Mouse (Mus musculus) ES-Bruce4 (cell line): ENCODE results near the gene Kxd1. TPM values are rescaled to one million over a fixed set of nuclear protein-coding genes. Genes with fewer than 3 reads are reported as not detected.

ENCODE experiments used
- H3K27ac ChIP-seq: 2 replicates; pipeline ENCODE4 v1.5.1; 2012; ENCODE audit warnings: low read length, inconsistent platforms; ENCODE audit not compliant: insufficient read depth
- H3K27me3 ChIP-seq: 2 replicates; pipeline ENCODE4 v1.6.1; 2012; ENCODE audit warnings: mild to moderate bottlenecking, low read length, inconsistent platforms; ENCODE audit not compliant: control insufficient read depth, poor library complexity, insufficient read depth, severe bottlenecking
- H3K36me3 ChIP-seq: 2 replicates; pipeline ENCODE4 v1.6.1; 2012; ENCODE audit warnings: inconsistent platforms, mild to moderate bottlenecking, low read length, moderate library complexity; ENCODE audit not compliant: control insufficient read depth, poor library complexity, insufficient read depth, severe bottlenecking
- H3K4me1 ChIP-seq: one replicate; pipeline ENCODE4 v1.8.1; 2011; ENCODE audit warnings: low read length; ENCODE audit not compliant: control insufficient read depth, insufficient read depth
- H3K4me3 ChIP-seq: 2 replicates; pipeline ENCODE4 v1.5.1; 2011; ENCODE audit warnings: low read depth, mild to moderate bottlenecking, low read length
- H3K9ac ChIP-seq: 2 replicates; pipeline ENCODE4 v1.6.1; 2012; ENCODE audit warnings: low read depth, mild to moderate bottlenecking, inconsistent platforms; ENCODE audit not compliant: poor library complexity, severe bottlenecking
- H3K9me3 ChIP-seq: replicated peaks from 2 replicates; pipeline ENCODE4 v1.6.1; 2012; ENCODE audit warnings: mild to moderate bottlenecking, low read length, inconsistent platforms; ENCODE audit not compliant: control insufficient read depth, poor library complexity, insufficient read depth, severe bottlenecking
- CTCF ChIP-seq: IDR thresholded peaks from one replicate; pipeline ENCODE4 v1.8.1; 2011; ENCODE audit warnings: low read depth, low read length
- EP300 ChIP-seq: IDR thresholded peaks from 2 replicates; pipeline ENCODE4 v1.6.1; 2011; ENCODE audit warnings: low read depth, low read length; ENCODE audit not compliant: insufficient read depth
- POLR2A ChIP-seq: IDR thresholded peaks from one replicate; pipeline ENCODE4 v1.8.1; 2011; ENCODE audit warnings: low read length; ENCODE audit not compliant: insufficient read depth
- polyA plus RNA-seq: library from polyadenylated mRNA; stranded (reverse); fragments of >200 nt; gene quantifications from 2 replicates; pipeline ENCODE4 v1.2.4, GENCODE M21; 2011; ENCODE audit warnings: low read depth; ENCODE audit not compliant: missing spikeins, insufficient read depth, insufficient read length

Gene Kxd1
- polyA plus RNA-seq, 1 experiment, result 57.4 TPM

- Histone ChIP-seq H3K27ac (no peak overlapping the region), H3K36me3 (no peaks in the 10 kb centered on the region), H3K4me1 (no peaks in the 10 kb centered on the region), H3K27me3 (no peaks in the 10 kb centered on the region), H3K9me3 (no peaks in the 10 kb centered on the region), H3K9ac (no peak overlapping the region), H3K4me3 (no peak overlapping the region)
- TF ChIP-seq POLR2A (no peak), CTCF (no peak), EP300 (no peak)
Observed at GRCm38 (mm10) chr8:70552836-70553235, 25.1 kb upstream of the Kxd1 start.

- Histone ChIP-seq H3K27ac (no peak overlapping the region), H3K9ac (no peak overlapping the region), H3K36me3 (no peaks in the 10 kb centered on the region), H3K9me3 (no peaks in the 10 kb centered on the region), H3K27me3 (no peaks in the 10 kb centered on the region), H3K4me3 (no peak overlapping the region), H3K4me1 (no peaks in the 10 kb centered on the region)
- TF ChIP-seq EP300 (no peak), POLR2A (no peak), CTCF (no peak)
Observed at GRCm38 (mm10) chr8:70551558-70552161, 23.9 kb upstream of the Kxd1 start.

- H3K36me3 ChIP-seq, result no peaks in the 10 kb centered on the region
- H3K9ac ChIP-seq, result no peak overlapping the region
- H3K4me1 ChIP-seq, result no peaks in the 10 kb centered on the region
- no peak overlapping the region for H3K4me3 ChIP-seq
- H3K9me3 ChIP-seq, result no peaks in the 10 kb centered on the region
- no peaks in the 10 kb centered on the region for H3K27me3 ChIP-seq
- peak; percentile 16 for TF ChIP-seq CTCF
- TF ChIP-seq EP300, result no peak
- no peak for TF ChIP-seq POLR2A
- H3K27ac ChIP-seq, result no peak overlapping the region
Observed at GRCm38 (mm10) chr8:70549412-70550184, 21.8 kb upstream of the Kxd1 start.

GRCm38 (mm10) chr8:70547762-70548161, 20.0 kb upstream of the Kxd1 start:
- no peak overlapping the region for H3K4me3 ChIP-seq
- no peak overlapping the region for H3K27ac ChIP-seq
- no peaks in the 10 kb centered on the region for H3K36me3 ChIP-seq
- H3K27me3 ChIP-seq, result no peaks in the 10 kb centered on the region
- no peak overlapping the region for H3K9ac ChIP-seq
- no peaks in the 10 kb centered on the region for H3K4me1 ChIP-seq
- no peaks in the 10 kb centered on the region for H3K9me3 ChIP-seq
- TF ChIP-seq EP300 (no peak), CTCF (no peak), POLR2A (no peak)

GRCm38 (mm10) chr8:70546412-70546811, 18.7 kb upstream of the Kxd1 start:
- Histone ChIP-seq H3K27ac (no peak overlapping the region), H3K36me3 (no peaks in the 10 kb centered on the region), H3K9ac (no peak overlapping the region), H3K4me1 (no peaks in the 10 kb centered on the region), H3K9me3 (no peaks in the 10 kb centered on the region), H3K4me3 (no peak overlapping the region), H3K27me3 (no peaks in the 10 kb centered on the region)
- no peak for TF ChIP-seq POLR2A
- no peak for TF ChIP-seq CTCF
- TF ChIP-seq EP300, result no peak

- no peaks in the 10 kb centered on the region for H3K27me3 ChIP-seq
- H3K36me3 ChIP-seq, result no peaks in the 10 kb centered on the region
- H3K9me3 ChIP-seq, result no peaks in the 10 kb centered on the region
- H3K4me3 ChIP-seq, result no peak overlapping the region
- H3K9ac ChIP-seq, result no peak overlapping the region
- no peaks in the 10 kb centered on the region for H3K4me1 ChIP-seq
- H3K27ac ChIP-seq, result no peak overlapping the region
- TF ChIP-seq CTCF, result peak; percentile 27
- no peak for TF ChIP-seq POLR2A
Observed at GRCm38 (mm10) chr8:70544200-70544687, 16.5 kb upstream of the Kxd1 start.
